Comparison of ENCODE assay signal across 8 mouse cellular contexts in genomic region chr14:34311691-34312090, GRCm38 (mm10). TPM values are rescaled to one million over a fixed set of nuclear protein-coding genes. Genes with fewer than 3 reads are reported as not detected.
DNase-seq lines count a peak whose midpoint lies in the region; ATAC-seq lines count a peak whose summit lies in the region.

No protein-coding gene starts in this region.

- peak overlapping the region; percentile 97 for H3K27ac ChIP-seq in neural tube, embryonic 13.5 days (replicated peaks)

- H3K9ac ChIP-seq in neural tube, embryonic 13.5 days, result peak overlapping the region; percentile 98

- H3K36me3 ChIP-seq in neural tube, embryonic 13.5 days, result no peaks in the 10 kb centered on the region

- peaks cover 47% of the 10 kb centered on the region for H3K4me1 ChIP-seq in neural tube, embryonic 13.5 days (replicated peaks)

- peak overlapping the region; percentile 89 for H3K4me2 ChIP-seq in neural tube, embryonic 13.5 days

- no peaks in the 10 kb centered on the region for H3K9me3 ChIP-seq in neural tube, embryonic 13.5 days

- H3K4me3 ChIP-seq in neural tube, embryonic 13.5 days, result peak overlapping the region; percentile 98

- WGBS in neural tube, embryonic 13.5 days, result 2% methylated on average over 4 of the region's 4 CpGs

- peak; percentile 37 to 38 for DNase-seq in heart, adult 18-20 months
- no peak for DNase-seq in heart, adult 8-10 months (ENCODE audit: low spot score)
- DNase-seq in R1 (ENCODE audit: low read depth, low spot score), result peak; percentile 60
- peak; percentile 27 for DNase-seq in gonadal fat pad, adult 2 months (ENCODE audit: low read depth)
- DNase-seq in kidney, postnatal 14 days, result peak; percentile 61
- DNase-seq in natural killer cell, adult 2 months (ENCODE audit: low spot score in 2 of 2), result no peak

- H3K27me3 ChIP-seq in neural tube, embryonic 13.5 days, result no peaks in the 10 kb centered on the region

- no peak for ATAC-seq in neural tube, embryonic 13.5 days (ENCODE audit: low read depth)
- ATAC-seq in megakaryocyte progenitor cell, adult 5-6 weeks (replicated peaks; ENCODE audit: poor library complexity), result no peak

RNA-seq across cellular contexts. Expression of gene Glud1, which starts 1.2 kb away (rescaled TPM):
- 100 to 1,000 TPM; 148 to 183 TPM for total RNA-seq in heart, adult 18-20 months (2021)
- 100 to 1,000 TPM; 137 to 163 (median 150) TPM for total RNA-seq in heart, adult 8-10 months (2022)
- polyA plus RNA-seq in gonadal fat pad, adult 2 months (2012; rRNA removed), result 69.3 and 78.9 TPM in 2 replicates
- polyA plus RNA-seq in neural tube, embryonic 13.5 days (2015; fragmentation: Nextera tagmentation; extraction: Ambion mirVana), result 109 and 111 TPM in 2 replicates
- total RNA-seq in megakaryocyte progenitor cell, adult 5-6 weeks (2015), result 182 and 187 TPM in 2 replicates
- total RNA-seq in megakaryocyte progenitor cell, adult 5-6 weeks (2017), result 118 and 134 TPM in 2 replicates

RNA-seq across cellular contexts. Expression of gene Shld2, which starts 1.4 kb away (rescaled TPM):
- 1 to 10 TPM; 6.0 to 8.5 TPM for total RNA-seq in heart, adult 18-20 months (2021)
- 1 to 10 TPM; 6.3 to 8.8 (median 7.6) TPM for total RNA-seq in heart, adult 8-10 months (2022)
- polyA plus RNA-seq in gonadal fat pad, adult 2 months (2012; rRNA removed), result 4.9 and 5.9 TPM in 2 replicates
- 5.8 and 6.0 TPM in 2 replicates for polyA plus RNA-seq in neural tube, embryonic 13.5 days (2015; fragmentation: Nextera tagmentation; extraction: Ambion mirVana)
- total RNA-seq in megakaryocyte progenitor cell, adult 5-6 weeks (2015), result 7.9 and 13.2 TPM in 2 replicates
- 13.3 and 14.2 TPM in 2 replicates for total RNA-seq in megakaryocyte progenitor cell, adult 5-6 weeks (2017)

RNA-seq across cellular contexts. Expression of gene Fam25c, which starts 43.5 kb away (rescaled TPM):
- total RNA-seq in heart, adult 18-20 months (2021), result not detected
- not detected for total RNA-seq in heart, adult 8-10 months (2022)
- not detected in 2 replicates for polyA plus RNA-seq in gonadal fat pad, adult 2 months (2012; rRNA removed)
- polyA plus RNA-seq in neural tube, embryonic 13.5 days (2015; fragmentation: Nextera tagmentation; extraction: Ambion mirVana), result not detected in 2 replicates
- not detected in 2 replicates for total RNA-seq in megakaryocyte progenitor cell, adult 5-6 weeks (2015)
- not detected in 2 replicates for total RNA-seq in megakaryocyte progenitor cell, adult 5-6 weeks (2017)

Comparison
In these comparisons a context has a peak if more than half of its experiments do, and no peak if none do; other contexts are left out.
1. DNase-seq: peak in heart, adult 18-20 months (2 of 2), R1 (single experiment), gonadal fat pad, adult 2 months (single experiment) and kidney, postnatal 14 days (single experiment); none in heart, adult 8-10 months (single experiment) and natural killer cell, adult 2 months (0 of 2).